Mouse (Mus musculus) lung, adult 2 months (tissue): ENCODE measurements at regions not wholly inside any gene's neighbourhood (a gene's known extent, or its start where the extent isn't known, plus 50 kb on each side); places are given as distances from the start of the nearest gene placed in this dataset.

ENCODE experiments used
- DNase-seq: peaks from one replicate; pipeline ENCODE4 v3.0.0; 2022
- H3K4me1 ChIP-seq: fragments of 200-500 bp; 2 replicates; pipeline ENCODE4 v1.6.1; 2011; ENCODE audit warnings: low read length; ENCODE audit not compliant: control insufficient read depth, insufficient read depth
- H3K4me3 ChIP-seq: fragments of 200-500 bp; replicated peaks from 2 replicates; pipeline ENCODE3; 2011; ENCODE audit warnings: low read depth, mild to moderate bottlenecking, control low read depth, low read length; ENCODE audit errors: extremely low read depth
- CTCF ChIP-seq: fragments of 200-500 bp; IDR thresholded peaks from 2 replicates; pipeline ENCODE4 v1.5.1; 2011; ENCODE audit warnings: mild to moderate bottlenecking, low read length, control low read depth; ENCODE audit not compliant: insufficient read depth
- POLR2A ChIP-seq: fragments of 200-500 bp; IDR thresholded peaks from 2 replicates; pipeline ENCODE4 v1.6.1; 2011; ENCODE audit warnings: low read depth, mild to moderate bottlenecking, control low read depth, low read length, borderline replicate concordance; ENCODE audit errors: extremely low read depth
- WGBS: fragments of 180-500 bp; shearing (Covaris S2); methylation state at CpG from one replicate; pipeline ENCODE4 v1.1.7; 2018; 5-methylcytosine and 5-hydroxymethylcytosine counted together

DNA sequence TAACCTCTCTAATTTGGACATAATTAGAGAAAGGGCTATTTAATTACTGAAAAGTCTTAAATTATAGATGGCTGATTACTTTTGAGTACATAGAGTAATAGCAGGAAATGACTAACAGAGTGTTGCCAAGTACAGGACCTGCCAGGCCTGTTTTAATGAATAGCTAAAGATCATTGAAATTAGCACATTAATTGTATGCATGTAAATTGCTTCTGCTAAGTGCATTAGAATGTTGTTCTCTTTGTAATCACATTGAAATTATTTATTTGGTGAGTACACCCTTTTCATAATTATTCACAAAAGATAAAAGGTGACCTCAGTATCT lies 107.5 kb upstream of the Nectin3 start:
- Histone ChIP-seq H3K4me3 (no peak overlapping the region), H3K4me1 (no peaks in the 10 kb centered on the region)
- TF ChIP-seq CTCF (no peak), POLR2A (no peak)
- DNase-seq, result no peak

- TF ChIP-seq CTCF, result no peak
- no peak overlapping the region for H3K4me3 ChIP-seq
- H3K4me1 ChIP-seq, result no peaks in the 10 kb centered on the region
- WGBS, result 40% methylated on average over 11 of the region's 11 CpGs
- no peak for DNase-seq
Observed at GRCm38 (mm10) chr16:46605001-46605878, 106.9 kb upstream of the Nectin3 start.

DNA sequence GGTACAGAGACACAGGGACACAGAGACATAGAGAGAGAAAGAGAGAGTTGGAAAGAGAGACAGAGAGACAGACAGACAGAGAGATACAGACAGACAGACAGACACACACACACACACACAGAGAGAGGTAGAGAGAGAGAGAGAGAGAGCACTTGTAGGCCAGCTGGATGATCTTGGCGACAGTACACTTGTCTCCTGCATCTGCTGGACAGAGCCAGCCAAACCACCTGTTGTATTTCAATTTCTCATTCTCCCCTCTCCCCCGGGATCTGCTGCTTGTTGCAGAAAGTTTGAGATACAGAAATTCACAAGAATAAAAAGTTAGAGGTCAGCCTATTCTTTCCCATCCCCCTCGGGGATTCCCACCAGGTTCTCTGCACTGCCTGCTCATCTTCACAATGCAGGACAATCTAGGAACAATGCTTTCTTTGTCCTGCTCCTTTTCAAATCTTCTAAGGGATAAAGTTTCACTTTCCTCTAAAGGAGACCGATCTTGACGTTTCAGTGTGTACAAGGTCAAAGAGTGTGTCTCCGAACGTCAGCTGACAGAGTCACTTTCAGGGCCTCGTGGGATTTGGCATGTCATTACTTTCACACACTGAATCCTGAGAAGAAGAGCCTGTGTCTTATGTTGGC lies 94.4 kb upstream of the Nectin3 start:
- DNase-seq, result no peak
- Histone ChIP-seq H3K4me1 (no peaks in the 10 kb centered on the region), H3K4me3 (no peak overlapping the region)
- TF ChIP-seq CTCF (no peak), POLR2A (no peak)
- WGBS, result 30% methylated on average over 8 of the region's 8 CpGs

- TF ChIP-seq CTCF (no peak), POLR2A (no peak)
- 45% methylated on average over 1 of the region's 1 CpGs for WGBS
- Histone ChIP-seq H3K4me1 (no peaks in the 10 kb centered on the region; the same call in 1 of the 2 replicates), H3K4me3 (no peak overlapping the region)
- DNase-seq, result no peak
Observed at GRCm38 (mm10) chr16:46587056-46587455, 88.7 kb upstream of the Nectin3 start.

DNA sequence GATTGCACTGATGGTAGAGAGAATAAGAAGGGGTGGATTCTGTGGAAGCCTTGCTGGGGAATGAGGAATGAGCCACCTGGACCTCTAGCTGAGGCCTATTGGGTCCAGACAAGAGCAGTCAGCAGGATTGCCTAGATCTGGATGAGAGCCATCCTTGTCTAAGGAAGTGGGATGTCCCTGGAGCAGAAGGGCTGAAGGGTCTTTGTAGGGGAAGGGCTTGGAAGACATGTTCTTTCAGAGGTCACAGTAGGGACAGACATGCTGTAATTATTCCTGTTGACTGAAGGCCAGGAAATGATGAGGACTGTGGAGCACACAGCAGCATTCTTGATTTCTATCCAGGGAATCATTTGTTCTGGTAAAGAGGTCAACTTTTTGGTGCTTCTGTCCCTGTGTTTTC lies 86.2 kb upstream of the Nectin3 start:
- Histone ChIP-seq H3K4me3 (no peak overlapping the region), H3K4me1 (no peaks in the 10 kb centered on the region; the same call in 1 of the 2 replicates)
- TF ChIP-seq CTCF (no peak), POLR2A (no peak)
- DNase-seq, result no peak

- TF ChIP-seq POLR2A (no peak), CTCF (no peak)
- DNase-seq, result no peak
- Histone ChIP-seq H3K4me1 (no peaks in the 10 kb centered on the region; the same call in 1 of the 2 replicates), H3K4me3 (no peak overlapping the region)
- WGBS, result 81% methylated on average over 10 of the region's 10 CpGs
Observed at GRCm38 (mm10) chr16:46581115-46581514, 82.8 kb upstream of the Nectin3 start.

- Histone ChIP-seq H3K4me3 (no peak overlapping the region), H3K4me1 (no peaks in the 10 kb centered on the region)
- 78% methylated on average over 6 of the region's 6 CpGs for WGBS
- DNase-seq, result no peak
- TF ChIP-seq POLR2A (no peak), CTCF (no peak)
Observed at GRCm38 (mm10) chr16:46574221-46574620, 75.9 kb upstream of the Nectin3 start.

- no peak overlapping the region for H3K4me3 ChIP-seq
- TF ChIP-seq POLR2A (no peak), CTCF (no peak)
- WGBS, result 74% methylated on average over 1 of the region's 1 CpGs
- no peaks in the 10 kb centered on the region for H3K4me1 ChIP-seq
- no peak for DNase-seq
Observed at GRCm38 (mm10) chr16:46567446-46567845, 69.1 kb upstream of the Nectin3 start.

- Histone ChIP-seq H3K4me1 (no peaks in the 10 kb centered on the region), H3K4me3 (no peak overlapping the region)
- DNase-seq, result no peak
- TF ChIP-seq CTCF (no peak), POLR2A (no peak)
- WGBS, result 53% methylated on average over 4 of the region's 4 CpGs
Observed at GRCm38 (mm10) chr16:46566020-46566581, 67.8 kb upstream of the Nectin3 start.

DNA sequence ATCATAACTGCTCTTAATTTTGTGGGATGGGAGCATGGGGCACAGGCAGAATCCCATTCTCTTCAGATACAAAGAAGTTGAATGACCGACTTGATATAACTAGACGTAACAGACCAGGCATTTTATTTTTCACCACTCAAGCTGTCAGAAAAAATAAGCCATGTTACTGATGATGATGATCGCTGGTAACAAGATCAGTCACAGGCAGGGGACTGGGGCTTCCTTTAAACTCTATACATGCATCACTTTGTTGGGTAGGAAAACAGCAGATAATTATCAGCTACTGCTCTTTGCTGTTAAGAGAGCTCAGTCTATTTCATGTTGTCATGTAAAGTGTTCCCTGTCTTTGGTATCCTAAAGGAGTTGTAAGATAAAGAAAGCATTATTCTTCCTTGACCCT lies 59.0 kb upstream of the Nectin3 start:
- 79% methylated on average over 3 of the region's 3 CpGs for WGBS
- no peaks in the 10 kb centered on the region for H3K4me1 ChIP-seq
- no peak for DNase-seq

More for the DNA sequence above, 59.0 kb upstream of the Nectin3 start:
- no peak for TF ChIP-seq POLR2A
- TF ChIP-seq CTCF, result no peak
- no peak overlapping the region for H3K4me3 ChIP-seq
